Mouse (Mus musculus) adrenal gland, postnatal 4 days (tissue): ENCODE measurements around the gene Narf. TPM values are rescaled to one million over a fixed set of nuclear protein-coding genes. Genes with fewer than 3 reads are reported as not detected.

Source experiments
- DNase-seq, 2 experiments: peaks; one replicate each; pipeline ENCODE4 v3.0.0; 2021 to 2022; ENCODE audit warnings: low spot score in 2 of 2, mixed read lengths in 2 of 2
- long read RNA-seq, 2 experiments: library from polyadenylated mRNA; stranded (forward); transcript quantifications; one replicate each; pipeline ENCODE4 v2.0.0; 2021
- total RNA-seq, 2 experiments: library from RNA; stranded (reverse); gene quantifications; 2 replicates each; pipeline ENCODE4 v1.2.3; 2021

Narf gene
- total RNA-seq, result 10 to 100 TPM; 28.4 to 36.2 TPM
- long read RNA-seq, experiment 1, full-length matches to known transcripts, result 17 of 23 reads
- long read RNA-seq, experiment 1, partial matches to known transcripts, result 2 of 23 reads
- long read RNA-seq, experiment 1, other reads (novel, unspliced or antisense), result 4 of 23 reads
- long read RNA-seq, experiment 2, full-length matches to known transcripts, result 31 of 51 reads
- long read RNA-seq, experiment 2, partial matches to known transcripts, result 7 of 51 reads
- long read RNA-seq, experiment 2, other reads (novel, unspliced or antisense), result 13 of 51 reads

DNA sequence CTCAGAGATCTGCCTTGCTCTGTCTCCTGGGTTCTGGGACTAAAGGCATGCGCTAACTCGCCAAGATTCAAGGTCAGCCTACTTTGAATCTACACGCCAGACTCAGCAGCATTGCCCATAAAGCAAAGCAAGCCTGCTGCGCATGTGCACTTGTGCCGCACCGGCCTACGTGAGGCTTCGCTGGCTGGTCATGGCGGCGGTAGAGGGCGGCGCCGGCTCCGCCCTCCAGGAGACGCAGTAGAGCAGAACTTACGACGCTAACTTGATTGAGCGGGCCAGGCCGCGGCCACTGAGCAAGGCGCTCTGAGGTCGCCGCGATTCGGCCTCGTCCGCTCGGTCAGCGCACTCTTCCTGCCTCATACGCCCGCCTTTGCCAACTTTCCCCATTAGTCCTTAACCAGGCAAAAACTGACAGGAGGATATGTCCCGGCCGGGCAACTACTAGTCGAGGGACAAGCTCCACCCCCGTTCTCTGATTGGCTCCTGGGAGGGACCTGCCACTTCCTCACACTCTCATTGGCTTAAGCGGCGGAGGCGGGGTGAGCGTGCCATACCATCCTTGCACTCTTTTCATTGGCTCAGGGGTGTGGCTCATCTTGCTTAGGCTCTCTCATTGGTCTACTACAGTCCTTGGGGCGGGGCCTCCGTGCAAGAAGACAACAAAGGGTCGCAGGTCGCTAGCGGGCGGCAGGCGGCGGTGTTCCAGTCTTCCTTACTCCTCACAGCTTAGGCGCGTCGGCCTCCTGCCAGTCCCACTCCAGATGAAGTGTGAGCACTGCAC is at the start of gene Narf:
TSS of gene Narf (plus strand) at position 690 of the 781 bp plus-strand sequence.
- DNase-seq, result peak; percentile 80 to 99

DNA sequence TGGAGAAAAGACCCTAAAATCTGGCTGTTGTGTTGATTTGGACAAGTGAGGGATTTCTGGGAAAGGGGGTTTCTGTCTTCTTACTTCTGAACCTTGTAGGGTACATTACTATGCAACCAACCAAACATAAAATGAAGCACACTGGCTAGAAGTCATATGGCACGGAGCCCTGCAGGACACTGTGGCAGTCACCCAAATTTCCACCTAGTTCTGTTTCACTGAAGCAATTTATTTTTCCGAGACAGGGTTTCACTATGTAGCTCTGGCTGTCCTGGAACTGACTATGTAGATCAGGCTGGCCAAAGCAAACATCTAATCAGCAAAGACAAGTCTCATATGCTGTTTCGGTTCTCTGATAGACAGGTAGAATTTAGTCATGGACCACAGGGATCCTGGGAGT is 47.4 kb upstream of the Narf start:
- DNase-seq, result no peak

DNA sequence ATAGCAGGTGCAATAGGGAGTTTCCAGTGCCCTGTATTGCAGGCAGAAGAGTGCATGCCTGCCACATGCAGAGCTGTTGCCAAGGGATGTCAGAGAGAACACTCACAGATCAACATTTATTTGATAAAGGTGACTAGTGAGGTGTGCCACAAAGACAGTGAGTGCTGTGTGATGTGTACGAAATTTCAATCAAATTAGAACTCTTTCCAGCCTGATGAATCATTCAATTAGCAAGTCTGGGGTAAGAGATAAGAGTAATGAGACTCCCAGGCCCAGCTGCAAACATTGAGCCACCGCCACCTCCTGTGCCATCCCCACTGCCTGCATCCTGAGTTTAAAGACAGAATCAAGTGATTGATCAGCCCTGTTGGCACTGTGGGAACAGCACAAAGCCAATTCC is 44.3 kb upstream of the Narf start:
- no peak for DNase-seq

DNA sequence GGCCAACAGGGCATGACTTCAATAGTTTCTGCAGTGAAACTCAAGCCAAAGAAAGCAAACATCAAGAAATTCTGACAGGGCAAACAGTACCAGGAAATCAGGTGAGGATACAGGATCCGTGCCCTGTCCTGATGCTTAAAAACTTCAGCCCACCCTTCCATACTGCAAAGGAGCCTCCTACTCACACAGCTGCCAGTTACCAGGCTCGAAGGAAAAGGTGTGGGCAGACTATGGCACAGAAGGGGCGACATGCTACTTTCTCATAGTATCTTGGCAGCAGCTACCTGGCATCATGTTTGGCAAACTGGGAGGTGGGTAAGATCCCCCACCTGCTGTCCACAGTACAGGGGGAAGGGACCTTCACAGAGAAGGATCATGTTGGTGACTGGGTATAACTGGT is 43.6 kb upstream of the Narf start:
- DNase-seq, result no peak

DNA sequence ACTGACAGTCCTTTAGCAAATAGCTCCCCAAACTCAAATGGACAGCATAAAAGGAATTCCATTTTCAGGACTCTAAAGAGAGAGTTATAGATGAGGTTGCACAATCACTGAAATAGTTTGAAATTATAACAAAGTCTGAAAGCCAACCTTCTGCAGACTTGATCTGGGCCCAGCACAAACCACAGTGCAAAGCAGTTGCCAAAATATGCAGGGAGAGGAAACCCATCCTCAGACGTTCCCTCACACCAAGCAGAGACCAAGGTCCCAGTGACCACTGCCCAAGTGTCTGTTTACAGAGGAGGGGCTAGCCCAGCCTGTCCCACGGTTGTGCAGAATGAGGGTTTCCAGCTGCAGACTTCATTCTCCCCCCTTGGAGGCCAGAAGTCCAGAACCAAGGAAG is 38.4 kb upstream of the Narf start:
- DNase-seq, result no peak

DNA sequence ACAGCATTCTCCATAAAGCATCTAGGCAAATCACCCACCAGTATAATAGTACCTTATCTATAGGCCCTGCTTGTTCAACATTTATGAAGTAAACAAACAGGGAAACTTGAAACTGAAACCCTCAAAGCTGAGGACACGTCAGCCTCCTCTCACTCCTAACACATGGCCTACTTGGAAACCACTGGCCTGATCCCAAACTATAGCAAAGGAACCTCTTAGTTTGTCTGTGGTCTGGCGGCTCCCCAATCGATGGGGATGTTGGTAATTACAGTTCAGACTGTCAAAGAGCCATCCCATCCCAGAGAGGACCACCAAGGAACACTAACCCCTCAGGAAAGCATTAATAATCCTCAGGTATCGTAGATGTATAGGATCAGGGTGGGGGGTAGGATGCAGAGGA is 37.2 kb upstream of the Narf start:
- no peak for DNase-seq

DNA sequence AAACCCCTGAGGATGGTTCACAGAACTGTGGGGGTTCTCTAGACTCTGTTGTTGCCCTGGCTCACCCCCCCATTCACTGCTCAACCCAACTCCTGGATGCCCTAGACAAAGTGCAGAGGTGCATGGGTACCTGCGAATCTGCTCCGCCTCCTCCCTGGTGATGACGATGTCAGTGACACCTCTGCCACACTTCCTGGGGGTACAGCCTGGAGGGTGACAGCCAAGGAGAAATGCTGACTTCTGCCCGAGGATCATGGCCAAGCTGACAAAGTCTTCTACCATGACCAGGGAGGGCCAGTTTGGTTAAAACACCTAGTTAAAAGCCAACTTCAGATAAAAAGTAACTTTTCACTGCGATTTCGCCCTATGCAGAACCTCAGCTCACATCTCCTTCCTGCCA is 36.3 kb upstream of the Narf start:
- DNase-seq, result no peak

DNA sequence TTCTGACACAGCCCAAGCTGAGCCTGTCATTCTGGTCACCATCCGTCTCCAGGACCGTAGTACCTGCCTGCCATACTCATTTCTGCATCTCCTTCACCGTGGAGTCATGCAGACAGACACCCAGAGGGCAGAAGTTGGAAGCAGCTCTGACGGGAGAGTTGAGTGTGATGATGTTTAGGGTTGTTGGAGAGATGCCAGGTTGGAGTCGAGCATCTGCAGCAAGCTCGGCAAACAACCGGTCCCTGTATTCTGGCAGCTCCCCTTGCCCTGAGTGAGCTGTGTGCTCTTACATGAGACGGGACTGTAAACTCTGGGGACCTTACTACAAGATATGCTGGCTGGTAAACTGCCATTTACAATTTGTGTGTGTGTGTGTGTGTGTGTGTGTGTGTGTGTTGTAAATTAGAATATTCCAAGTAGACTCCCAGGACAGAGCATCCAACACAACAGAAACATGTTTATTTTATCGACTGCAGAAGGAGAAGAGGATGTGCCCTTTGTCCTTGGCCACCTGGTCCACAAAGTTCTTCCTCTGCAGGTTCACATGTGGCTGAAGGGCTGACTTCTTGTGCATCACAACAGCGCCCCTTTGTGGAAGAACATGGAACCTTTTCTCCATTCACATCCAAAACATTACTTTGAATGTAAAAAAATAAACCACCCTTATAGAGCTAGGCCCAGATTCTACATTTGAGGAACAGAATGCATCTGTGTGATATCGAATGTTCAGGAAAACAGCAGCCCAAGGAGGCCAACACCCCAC is 35.4 kb upstream of the Narf start:
- no peak for DNase-seq

DNA sequence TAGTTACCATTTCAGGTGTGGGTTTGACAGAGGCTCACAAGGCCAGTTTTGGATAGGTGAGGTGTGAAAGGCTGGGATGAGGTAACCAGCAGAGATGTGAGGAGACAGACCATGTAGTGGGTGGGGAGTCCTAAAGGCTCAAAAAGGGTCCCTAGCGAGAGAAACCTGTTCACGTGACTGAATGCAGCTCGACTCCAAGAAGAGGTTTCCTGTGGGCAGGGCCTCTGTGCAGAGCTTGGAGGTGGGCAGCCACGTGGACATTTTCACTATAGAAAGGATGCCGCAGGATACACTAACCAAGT is 33.2 kb upstream of the Narf start:
- no peak for DNase-seq

DNA sequence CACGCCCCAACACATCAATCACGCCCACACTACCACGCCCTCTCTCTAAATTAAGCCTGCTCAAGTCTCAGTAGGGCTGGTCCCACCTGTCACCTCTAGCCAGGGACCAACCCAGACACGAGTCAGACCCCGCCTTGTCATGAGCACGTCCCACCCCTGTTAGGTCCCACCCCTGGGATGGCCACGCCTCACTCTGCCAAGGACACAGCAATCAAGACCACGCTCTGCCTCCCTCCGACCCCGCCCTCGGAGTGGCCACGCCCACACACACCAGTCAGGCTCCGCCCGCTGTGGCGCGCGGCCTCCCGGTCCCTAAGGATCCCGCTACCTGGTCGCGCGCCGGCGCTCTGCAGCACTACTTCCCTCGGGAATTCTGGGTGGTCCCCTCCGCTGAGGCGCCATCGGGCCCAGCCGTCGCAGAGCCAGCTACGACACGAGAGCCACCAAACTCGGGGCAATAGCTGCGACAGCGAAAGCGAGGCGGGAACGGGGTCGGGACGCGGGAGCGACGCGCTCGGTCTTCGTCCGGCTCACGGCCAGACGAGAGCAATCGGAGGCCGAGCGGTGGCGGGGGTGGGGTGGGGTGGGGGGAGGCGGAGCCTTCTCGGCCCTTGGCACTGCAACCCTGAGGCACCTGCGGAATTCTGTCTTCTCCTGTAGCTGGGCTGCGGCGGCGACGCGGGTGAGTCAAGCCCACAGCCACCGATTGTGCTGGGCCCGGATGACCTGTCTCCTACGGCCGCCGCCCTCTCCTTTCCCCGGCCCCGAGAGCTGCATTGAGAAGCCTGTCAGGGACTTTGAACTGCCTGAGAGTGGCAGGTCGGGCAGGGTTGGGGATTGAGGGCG is 32.7 kb upstream of the Narf start, which contains the start of the genes Hexdc and Ogfod3:
TSS of gene Hexdc (plus strand) at position 273 of the 846 bp plus-strand sequence.
TSS of gene Ogfod3 (minus strand) at position 551 of the 846 bp plus-strand sequence.
- peak; percentile 82 to 95 for DNase-seq

DNA sequence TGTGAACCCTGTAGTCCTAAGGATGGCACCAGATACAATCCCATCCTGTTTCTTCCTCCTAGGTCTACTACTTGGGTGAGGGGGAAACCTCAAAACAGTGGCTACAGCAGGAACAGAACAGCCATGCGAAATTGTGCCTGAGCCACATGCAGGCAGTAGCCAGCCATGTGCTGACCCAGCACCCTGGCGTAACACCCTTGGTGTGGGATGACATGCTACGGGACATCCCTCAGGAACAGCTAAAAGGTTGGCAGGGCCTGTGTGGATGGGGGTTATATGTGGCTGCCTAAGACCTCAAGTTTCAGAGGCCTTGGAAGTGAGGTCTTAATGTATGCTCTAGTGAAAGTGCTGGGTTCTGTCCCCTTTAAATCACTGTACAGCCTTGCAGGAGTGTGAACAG is 20.2 kb upstream of the Narf start:
- no peak for DNase-seq

DNA sequence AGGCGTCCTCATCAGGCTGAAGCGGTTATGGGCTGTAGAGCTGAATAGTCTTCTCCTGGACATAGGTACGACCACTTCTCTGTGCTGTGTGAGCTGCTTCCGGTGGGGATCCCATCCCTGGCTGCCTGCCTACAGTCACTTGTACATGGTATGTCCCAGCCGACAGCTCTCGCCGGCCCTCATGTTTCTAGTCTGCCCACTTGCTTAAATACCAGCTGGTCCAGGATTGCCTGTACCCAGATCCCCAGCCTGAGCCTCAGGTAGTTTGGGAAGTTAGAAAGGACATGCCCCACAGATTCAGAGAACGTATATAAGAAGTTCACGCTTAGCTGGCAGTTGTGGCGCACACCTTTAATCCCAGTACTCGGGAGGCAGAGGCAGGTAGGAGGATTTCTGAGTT is 17.3 kb upstream of the Narf start:
- DNase-seq, result no peak

DNA sequence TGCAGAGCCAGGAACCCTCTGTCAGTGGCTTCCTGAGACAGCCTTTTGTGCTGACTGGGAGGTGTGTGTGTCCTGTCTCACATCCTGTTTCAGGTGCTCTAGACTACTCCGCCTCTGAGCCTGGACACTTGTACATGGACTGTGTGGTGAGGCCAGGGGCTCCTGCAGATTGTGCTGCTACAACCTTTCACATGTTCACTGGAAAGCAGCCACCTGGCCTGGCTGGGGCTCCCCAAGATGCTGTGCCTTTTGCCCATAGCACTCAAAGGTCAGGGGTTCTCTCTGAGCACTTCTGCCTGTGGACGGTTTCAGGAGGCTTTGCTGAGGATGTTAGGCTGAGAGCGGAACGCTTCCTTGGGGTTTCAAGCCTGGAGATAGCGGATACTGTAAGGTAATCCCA is 16.3 kb upstream of the Narf start:
- no peak for DNase-seq

DNA sequence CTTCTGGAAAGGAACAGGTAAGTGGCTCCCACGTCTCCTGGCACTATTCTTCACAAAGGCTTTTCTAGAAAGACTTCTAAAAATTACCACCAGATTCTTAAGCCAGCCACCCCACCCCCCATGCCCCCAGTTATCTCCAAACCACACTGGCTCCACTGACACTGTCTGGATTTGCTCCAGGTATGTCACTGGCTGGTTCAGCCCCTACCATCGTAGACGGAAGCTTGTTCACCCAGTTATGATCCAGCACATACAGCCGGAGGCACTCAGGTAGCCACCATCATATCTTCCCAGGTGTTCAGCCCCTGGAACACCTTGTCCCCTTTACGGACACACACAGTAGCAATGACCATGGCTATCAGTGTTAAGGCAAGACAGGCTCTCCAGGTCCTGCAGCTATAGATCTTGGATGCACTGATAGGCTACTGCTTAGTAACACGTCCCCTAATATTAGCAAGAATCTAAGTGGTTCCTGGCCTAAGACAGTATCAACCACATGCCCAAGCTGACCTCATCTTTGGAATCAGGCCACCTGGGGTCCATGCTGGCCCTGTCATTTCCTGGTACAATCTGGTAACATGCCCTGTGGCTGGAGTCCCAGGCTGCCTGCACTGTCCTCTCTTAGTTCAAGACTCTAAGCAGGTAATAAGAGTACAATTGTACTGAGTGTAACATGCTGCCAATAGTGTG is 15.6 kb upstream of the Narf start:
- DNase-seq, result no peak

DNA sequence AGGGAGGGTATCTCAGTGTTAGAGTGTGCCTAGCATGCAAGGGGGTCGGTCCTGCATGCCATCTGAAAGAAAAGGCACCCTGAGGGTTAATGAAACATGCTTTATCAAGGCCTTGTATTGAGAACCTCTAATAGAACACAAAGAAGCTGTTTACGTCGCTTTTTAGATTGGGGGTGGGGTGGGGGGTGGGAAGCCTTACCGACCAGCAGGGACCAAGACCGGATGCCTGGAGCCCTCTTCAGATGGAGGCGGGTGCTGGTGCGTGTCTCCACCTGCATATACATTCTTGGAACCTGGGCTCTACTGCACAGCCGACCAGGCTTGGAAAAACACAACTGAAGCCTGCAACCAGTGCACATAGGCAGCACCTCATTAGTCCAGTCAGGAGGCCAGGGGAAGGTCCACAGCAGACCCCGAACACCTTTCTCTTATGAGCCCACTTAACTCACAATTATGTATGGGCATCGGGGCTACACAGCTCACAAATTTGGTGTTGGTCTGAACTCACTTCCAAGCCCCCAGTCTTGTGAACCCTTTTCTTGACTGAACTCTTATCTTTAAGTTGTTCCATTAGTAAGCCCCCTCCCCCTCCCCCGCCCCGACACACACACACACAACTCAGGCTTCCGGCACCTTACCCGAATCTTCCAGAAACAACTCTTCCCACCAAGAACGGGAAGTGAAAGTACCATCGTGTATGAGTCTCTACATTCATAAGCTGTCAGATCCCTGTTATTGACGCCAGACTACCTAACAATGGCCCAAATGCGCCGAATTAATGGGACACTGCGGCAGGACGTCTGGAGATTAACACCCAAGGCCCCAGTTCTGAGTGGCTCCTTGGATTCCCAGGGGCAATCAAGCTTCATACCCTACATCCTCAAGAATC is 8.7 kb upstream of the Narf start:
- no peak for DNase-seq

DNA sequence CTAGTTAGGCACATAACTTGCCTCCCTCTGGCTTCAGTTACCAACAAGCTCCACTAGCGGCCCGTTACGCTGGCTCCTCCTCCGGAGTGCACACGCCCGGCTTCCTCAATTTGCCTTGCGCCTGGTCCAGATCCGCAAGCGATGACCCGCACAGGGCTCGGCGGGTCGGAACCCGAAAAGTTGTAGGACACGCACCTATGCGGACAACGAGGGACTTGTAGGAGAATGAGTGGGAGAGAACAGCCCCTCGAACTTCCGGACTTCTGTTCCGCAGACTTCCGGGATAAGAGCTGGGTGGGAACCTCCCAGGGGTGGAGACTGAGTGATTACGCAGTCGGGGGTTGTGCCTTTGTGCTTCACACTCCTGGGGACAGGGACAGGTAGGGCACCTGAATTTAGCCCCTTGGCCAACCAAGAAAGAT is 8.0 kb upstream of the Narf start, which contains the start of gene Cybc1:
TSS of gene Cybc1 (minus strand) at position 305 of the 422 bp plus-strand sequence.
- DNase-seq, result peak; percentile 31 to 50

DNA sequence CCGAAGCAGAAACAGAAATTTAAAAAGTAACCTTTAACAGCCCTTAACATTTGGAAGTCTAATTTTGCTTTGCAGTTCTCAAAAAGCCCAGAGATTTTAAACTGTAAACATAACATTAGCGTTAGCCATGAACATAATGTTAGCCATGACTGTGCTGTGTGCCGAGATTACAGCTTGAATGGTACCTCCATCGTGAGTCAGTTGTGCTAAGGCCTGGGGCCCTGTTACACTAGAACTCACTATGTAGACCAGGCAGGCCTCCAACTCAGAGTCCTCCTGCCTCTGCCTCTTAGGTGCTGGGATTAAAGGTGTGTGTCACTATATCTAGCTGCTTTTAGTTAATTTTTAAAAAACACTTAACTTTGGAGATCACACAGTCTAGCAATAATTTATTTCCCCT is 5.9 kb upstream of the Narf start:
- DNase-seq, result no peak

DNA sequence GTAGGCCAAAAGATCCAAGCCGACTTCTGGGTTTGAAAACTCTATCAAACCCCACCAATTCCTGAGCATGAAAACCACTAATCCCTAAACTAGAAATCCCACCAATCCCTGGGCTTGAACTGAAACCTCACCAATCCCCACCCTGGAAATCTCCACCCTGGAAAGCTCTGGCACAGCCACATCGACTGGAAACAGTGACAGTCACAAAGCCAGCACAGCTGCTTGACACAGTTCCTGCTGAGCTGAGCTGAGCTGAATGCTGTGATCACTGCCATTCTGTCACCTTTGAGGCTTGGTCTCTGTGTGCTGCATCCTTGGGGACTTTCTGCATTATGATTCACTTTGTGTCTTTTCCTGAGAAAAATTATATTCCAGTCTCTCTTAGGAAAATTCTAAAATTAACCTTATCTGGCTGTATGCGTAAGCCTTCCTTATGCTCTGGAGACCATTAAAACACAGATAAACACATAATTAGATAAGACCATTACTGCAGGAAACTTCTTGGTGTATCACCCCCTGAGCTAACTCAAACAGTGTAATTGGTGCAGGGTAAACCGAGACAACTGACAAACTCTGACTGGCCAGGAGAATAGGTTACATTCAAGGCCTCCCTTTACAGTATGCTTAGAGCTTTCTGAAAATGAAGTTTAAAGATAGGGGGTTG is 5.3 kb upstream of the Narf start:
- no peak for DNase-seq

DNA sequence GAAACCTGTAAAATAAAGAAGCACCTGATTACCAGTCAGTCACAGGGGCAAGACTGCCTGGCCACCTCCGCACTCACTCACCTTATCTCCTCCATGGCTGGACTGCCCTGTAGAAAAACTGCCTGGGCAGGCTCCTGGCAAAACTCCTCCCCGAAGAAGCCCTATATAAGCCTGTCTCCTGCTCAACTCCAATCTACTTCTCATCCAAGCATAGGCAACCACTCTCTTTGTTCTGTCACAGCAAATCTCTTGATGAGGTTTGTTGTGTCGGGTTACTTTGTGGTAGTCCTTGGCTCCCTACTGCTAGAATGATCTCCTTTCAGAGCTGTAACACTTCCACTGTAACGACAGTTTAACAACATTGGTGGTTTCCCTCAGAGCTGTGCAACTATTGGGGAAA is 4.3 kb upstream of the Narf start:
- DNase-seq, result no peak
